Mouse (Mus musculus): ENCODE measurements around the gene Rab10.

GRCm38 (mm10) chr12:3265188-3265587 lies 44.6 kb downstream of the Rab10 start:
- TF ChIP-seq CTCF (IDR thresholded peaks at IDR 0.05; ENCODE audit: low read depth) (no peak), EP300 (IDR thresholded peaks at IDR 0.05; ENCODE audit: low read depth) (no peak)
